Mouse (Mus musculus): Measurements from ENCODE around the gene Fscn2. TPM values are rescaled to one million over a fixed set of nuclear protein-coding genes. Genes with fewer than 3 reads are reported as not detected.

Fscn2 gene
- polyA plus RNA-seq, 1 experiment from 2014 or later, result 1.3 TPM

DNA sequence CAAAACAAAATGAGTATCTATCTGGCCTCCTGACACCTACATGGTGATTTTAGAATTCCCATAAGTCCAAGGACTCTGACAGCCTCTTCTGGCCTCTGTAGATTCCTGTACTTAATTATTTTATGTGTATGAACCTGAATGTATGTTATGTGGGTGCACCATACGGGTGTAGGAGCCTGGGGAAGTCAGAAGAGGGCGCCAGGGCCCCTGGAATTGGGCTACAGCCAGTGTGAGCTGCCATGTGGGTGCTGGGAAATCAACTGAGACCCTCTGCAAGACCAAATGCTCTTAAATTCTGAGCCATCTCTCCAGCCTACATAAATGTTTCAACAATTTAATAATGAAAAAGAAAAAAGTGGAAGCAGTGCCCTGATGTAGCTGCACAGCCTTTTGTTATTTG, 23.9 kb upstream of the Fscn2 start:
- H3K4me1 ChIP-seq (replicated peaks; ENCODE audit: insufficient read depth, low read length), result no peaks in the 10 kb centered on the region
- no peaks in the 10 kb centered on the region for H3K27me3 ChIP-seq (ENCODE audit: insufficient read depth, low read length)
- H3K27ac ChIP-seq, result no peak overlapping the region
- H3K36me3 ChIP-seq (ENCODE audit: insufficient read depth, low read length), result no peaks in the 10 kb centered on the region
- 44% methylated on average over 2 of the region's 2 CpGs for WGBS
- TF ChIP-seq CTCF (IDR thresholded peaks at IDR 0.05; ENCODE audit: low read depth), result no peak
- H3K4me2 ChIP-seq (ENCODE audit: low read length), result no peak overlapping the region
- ATAC-seq (replicated peaks; ENCODE audit: low FRiP score, low read depth) (no peak), DNase-seq (ENCODE audit: low spot score) (no peak)
- H3K9ac ChIP-seq (ENCODE audit: low read depth, low read length), result no peak overlapping the region
- H3K9me3 ChIP-seq (replicated peaks; ENCODE audit: low read length), result no peaks in the 10 kb centered on the region
- H3K4me3 ChIP-seq (replicated peaks; ENCODE audit: low read depth, low read length), result no peak overlapping the region

DNA sequence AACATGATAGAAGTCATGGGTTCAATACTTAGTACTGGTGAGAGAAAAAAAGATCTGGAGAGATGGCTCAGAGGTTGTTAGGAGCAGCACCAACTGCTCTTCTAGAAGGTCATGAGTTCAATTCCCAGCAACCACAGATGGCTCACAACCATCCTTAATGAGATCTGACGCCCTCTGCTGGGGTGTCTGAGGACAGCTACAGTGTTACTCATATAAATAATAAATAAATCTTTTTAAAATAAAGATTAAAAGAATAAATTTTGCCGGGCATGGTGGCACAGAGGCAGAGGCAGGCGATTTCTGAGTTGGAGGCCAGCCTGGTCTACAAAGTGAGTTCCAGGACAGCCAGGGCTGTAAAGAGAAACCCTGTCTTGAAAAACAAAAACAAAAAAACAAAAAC, 22.5 kb upstream of the Fscn2 start:
- Histone ChIP-seq H3K9ac (ENCODE audit: low read depth, low read length) (no peak overlapping the region), H3K4me3 (replicated peaks; ENCODE audit: low read depth, low read length) (no peak overlapping the region), H3K36me3 (ENCODE audit: insufficient read depth, low read length) (no peaks in the 10 kb centered on the region), H3K9me3 (replicated peaks; ENCODE audit: low read length) (no peaks in the 10 kb centered on the region), H3K4me2 (ENCODE audit: low read length) (no peak overlapping the region), H3K4me1 (replicated peaks; ENCODE audit: insufficient read depth, low read length) (no peaks in the 10 kb centered on the region), H3K27me3 (ENCODE audit: insufficient read depth, low read length) (no peaks in the 10 kb centered on the region), H3K27ac (no peak overlapping the region)
- WGBS, result 76% methylated on average over 3 of the region's 3 CpGs
- TF ChIP-seq CTCF (IDR thresholded peaks at IDR 0.05; ENCODE audit: low read depth), result 0 out of 2 replicates have a peak, but pooled peaks have one; percentile 10
- ATAC-seq (replicated peaks; ENCODE audit: low FRiP score, low read depth) (no peak), DNase-seq (ENCODE audit: low spot score) (no peak)

DNA sequence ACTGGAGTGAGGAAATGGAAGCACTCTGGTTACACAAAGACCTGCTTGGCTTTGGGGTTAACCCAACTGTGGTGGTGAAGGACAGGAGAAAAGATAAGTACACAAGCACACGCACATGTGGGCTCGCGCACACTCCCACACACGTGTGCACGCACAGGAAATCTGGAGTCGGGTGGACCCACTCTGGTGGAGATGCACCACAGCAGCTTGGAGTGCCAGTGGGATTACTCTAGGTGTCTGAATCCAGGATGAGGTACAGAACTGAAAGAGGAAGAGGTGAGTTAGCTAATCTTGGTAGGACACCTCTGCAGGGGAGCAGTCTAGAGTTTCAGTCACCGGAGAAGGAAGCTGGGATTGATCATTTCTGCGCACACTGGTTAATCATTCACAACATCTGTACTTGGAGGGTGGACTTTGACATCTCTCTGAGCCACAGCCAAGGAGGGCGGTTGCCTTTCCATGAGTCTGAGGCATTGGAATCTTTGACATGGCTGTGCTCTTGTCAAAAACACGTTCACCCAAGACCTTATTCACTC, 21.3 kb upstream of the Fscn2 start:
- DNase-seq (ENCODE audit: low spot score) (peak; percentile 66), ATAC-seq (replicated peaks; ENCODE audit: low FRiP score, low read depth) (peak; percentile 74)
- no peak overlapping the region for H3K9ac ChIP-seq (ENCODE audit: low read depth, low read length)
- no peak for TF ChIP-seq CTCF (IDR thresholded peaks at IDR 0.05; ENCODE audit: low read depth)
- H3K4me3 ChIP-seq (replicated peaks; ENCODE audit: low read depth, low read length), result no peak overlapping the region
- H3K36me3 ChIP-seq (ENCODE audit: insufficient read depth, low read length), result peaks cover 2% of the 10 kb centered on the region
- no peaks in the 10 kb centered on the region for H3K27me3 ChIP-seq (ENCODE audit: insufficient read depth, low read length)
- H3K9me3 ChIP-seq (replicated peaks; ENCODE audit: low read length), result no peaks in the 10 kb centered on the region
- H3K4me2 ChIP-seq (ENCODE audit: low read length), result no peak overlapping the region
- H3K4me1 ChIP-seq (replicated peaks; ENCODE audit: insufficient read depth, low read length), result no peaks in the 10 kb centered on the region
- H3K27ac ChIP-seq, result peak overlapping the region; percentile 70
- WGBS, result 67% methylated on average over 10 of the region's 10 CpGs

DNA sequence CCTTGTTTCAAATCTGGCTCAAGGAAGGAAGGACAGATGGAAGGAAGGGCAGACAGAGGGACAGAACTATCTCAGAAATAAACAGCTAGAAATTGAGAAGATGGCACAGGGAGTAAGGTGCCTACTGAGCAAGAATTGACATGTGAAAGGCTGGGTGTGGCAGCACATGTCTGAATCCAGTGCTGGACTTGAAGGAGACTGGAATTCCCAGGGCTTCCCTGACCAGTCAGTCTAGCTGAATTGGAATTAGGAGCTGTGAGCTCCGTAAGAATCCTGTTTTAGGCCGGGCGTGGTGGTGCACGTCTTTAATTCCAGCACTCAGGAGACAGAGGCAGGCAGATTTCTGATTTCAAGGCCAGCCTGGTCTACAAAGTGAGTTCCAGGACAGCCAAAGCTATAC, 19.7 kb upstream of the Fscn2 start:
- H3K36me3 ChIP-seq (ENCODE audit: insufficient read depth, low read length), result peaks cover 7% of the 10 kb centered on the region
- 96% methylated on average over 4 of the region's 4 CpGs for WGBS
- ATAC-seq (replicated peaks; ENCODE audit: low FRiP score, low read depth) (no peak), DNase-seq (ENCODE audit: low spot score) (no peak)
- no peak for TF ChIP-seq CTCF (IDR thresholded peaks at IDR 0.05; ENCODE audit: low read depth)
- H3K27me3 ChIP-seq (ENCODE audit: insufficient read depth, low read length), result no peaks in the 10 kb centered on the region
- no peak overlapping the region for H3K27ac ChIP-seq
- H3K9ac ChIP-seq (ENCODE audit: low read depth, low read length), result no peak overlapping the region
- no peak overlapping the region for H3K4me2 ChIP-seq (ENCODE audit: low read length)
- peaks cover 4% of the 10 kb centered on the region; the same call in 1 of the 2 replicates for H3K4me1 ChIP-seq (replicated peaks; ENCODE audit: insufficient read depth, low read length)
- no peak overlapping the region for H3K4me3 ChIP-seq (replicated peaks; ENCODE audit: low read depth, low read length)
- H3K9me3 ChIP-seq (replicated peaks; ENCODE audit: low read length), result no peaks in the 10 kb centered on the region

DNA sequence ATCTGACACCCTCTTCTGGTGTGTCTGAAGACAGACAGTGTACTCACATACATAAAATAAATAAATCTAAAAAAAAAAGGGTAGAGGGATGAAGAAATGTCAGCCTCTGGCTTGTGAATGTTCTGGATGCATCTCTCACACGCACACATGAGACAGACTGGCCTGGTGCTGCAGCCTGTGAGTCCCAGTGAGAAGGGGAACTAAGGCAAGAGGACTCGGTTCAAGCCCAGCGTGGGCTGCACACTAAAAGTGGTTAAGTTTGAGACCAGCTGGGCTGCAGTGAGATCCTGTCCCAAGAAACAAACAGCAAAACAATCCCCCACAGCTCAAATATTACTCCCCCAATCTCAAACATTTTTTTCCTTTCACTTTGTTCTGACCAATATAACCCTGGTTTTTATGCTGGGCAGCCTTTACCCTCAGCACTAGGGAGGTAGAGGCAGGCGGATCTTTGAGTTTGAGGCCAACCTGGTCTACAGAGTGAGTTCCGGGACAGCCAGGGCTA, 18.6 kb upstream of the Fscn2 start:
- no peaks in the 10 kb centered on the region for H3K27me3 ChIP-seq (ENCODE audit: insufficient read depth, low read length)
- H3K9ac ChIP-seq (ENCODE audit: low read depth, low read length), result no peak overlapping the region
- H3K9me3 ChIP-seq (replicated peaks; ENCODE audit: low read length), result no peaks in the 10 kb centered on the region
- WGBS, result 92% methylated on average over 5 of the region's 5 CpGs
- ATAC-seq (replicated peaks; ENCODE audit: low FRiP score, low read depth), result no peak
- DNase-seq (ENCODE audit: low spot score), result no peak
- H3K4me2 ChIP-seq (ENCODE audit: low read length), result no peak overlapping the region
- H3K4me3 ChIP-seq (replicated peaks; ENCODE audit: low read depth, low read length), result no peak overlapping the region
- peaks cover 4% of the 10 kb centered on the region; the same call in 1 of the 2 replicates for H3K4me1 ChIP-seq (replicated peaks; ENCODE audit: insufficient read depth, low read length)
- H3K27ac ChIP-seq, result no peak overlapping the region
- TF ChIP-seq CTCF (IDR thresholded peaks at IDR 0.05; ENCODE audit: low read depth), result no peak
- H3K36me3 ChIP-seq (ENCODE audit: insufficient read depth, low read length), result peaks cover 10% of the 10 kb centered on the region

DNA sequence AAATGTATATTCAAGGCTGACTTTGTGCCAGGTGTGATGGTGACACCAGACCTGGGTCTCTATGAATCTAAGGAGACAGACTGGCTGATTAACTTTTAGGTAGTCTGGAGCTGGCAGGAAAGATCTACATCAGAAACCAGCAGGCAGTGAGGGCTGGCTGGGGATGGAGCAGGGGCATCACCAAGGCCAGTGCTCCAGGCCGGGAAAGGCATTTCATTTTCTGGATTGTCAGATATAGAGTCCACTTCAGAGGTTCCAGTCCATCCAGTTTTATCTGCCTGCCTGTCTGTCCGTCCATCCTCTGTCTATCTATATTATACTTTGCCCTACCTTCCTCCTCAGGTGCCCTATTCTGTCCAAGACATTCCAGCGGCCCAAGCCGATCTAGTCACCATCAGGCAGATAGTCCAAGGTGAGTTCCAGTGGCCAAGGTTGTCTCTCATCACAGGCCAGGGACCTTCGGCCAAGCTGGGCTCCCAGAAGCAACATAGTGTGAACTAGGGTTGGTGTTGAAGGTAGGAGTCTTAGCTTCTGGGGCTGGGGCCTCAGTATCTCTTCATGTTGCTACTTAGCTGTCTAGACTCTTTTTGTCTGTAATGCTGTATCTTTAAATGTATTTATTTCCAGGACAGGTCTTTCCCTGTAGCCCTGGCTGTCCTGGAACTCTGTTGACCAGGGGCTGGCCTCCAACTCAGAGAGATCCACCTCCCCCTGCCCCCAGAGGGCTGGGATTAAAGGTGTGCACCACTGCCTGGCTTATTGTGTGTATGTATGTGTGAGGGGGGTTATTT, 17.6 kb upstream of the Fscn2 start:
- peak overlapping the region; percentile 66; the same call in 1 of the 2 replicates for H3K27ac ChIP-seq
- 70% methylated on average over 5 of the region's 5 CpGs for WGBS

More for the DNA sequence above, 17.6 kb upstream of the Fscn2 start:
- peaks cover 10% of the 10 kb centered on the region for H3K36me3 ChIP-seq (ENCODE audit: insufficient read depth, low read length)
- peaks cover 4% of the 10 kb centered on the region; the same call in 1 of the 2 replicates for H3K4me1 ChIP-seq (replicated peaks; ENCODE audit: insufficient read depth, low read length)
- no peak overlapping the region for H3K4me2 ChIP-seq (ENCODE audit: low read length)
- TF ChIP-seq CTCF (IDR thresholded peaks at IDR 0.05; ENCODE audit: low read depth), result no peak
- H3K9me3 ChIP-seq (replicated peaks; ENCODE audit: low read length), result no peaks in the 10 kb centered on the region
- ATAC-seq (replicated peaks; ENCODE audit: low FRiP score, low read depth) (no peak), DNase-seq (ENCODE audit: low spot score) (no peak)
- H3K4me3 ChIP-seq (replicated peaks; ENCODE audit: low read depth, low read length), result no peak overlapping the region
- H3K9ac ChIP-seq (ENCODE audit: low read depth, low read length), result no peak overlapping the region
- no peaks in the 10 kb centered on the region for H3K27me3 ChIP-seq (ENCODE audit: insufficient read depth, low read length)
